Mouse (Mus musculus): ENCODE data around the gene Hoxb9. TPM values are rescaled to one million over a fixed set of nuclear protein-coding genes. Genes with fewer than 3 reads are reported as not detected.
A peak's percentile ranks its signal among the peaks of the same experiment; 100 is the strongest.

Gene Hoxb9
- polyA plus RNA-seq, 1 experiment from 2014 or later: not detected

MicroRNA genes within 50 kb of the gene (microRNA counts, 519-probe panel; counts per million panel counts)
- microRNA mmu-miR-10a: not detected
- microRNA mmu-miR-196a: not detected

Small RNAs within 50 kb of the gene (microRNA-seq; reads per million reads assigned to microRNA genes)
- gene Mir10a (69.4 reads per million, percentile 46 among the genes with 10 or more reads in this experiment), gene Mir196a-1 (not detected)

Other genes starting within 250 kb of the Hoxb9 start
- not detected in 2 replicates for gene Gip, start 246.9 kb upstream of the Hoxb9 start, polyA plus RNA-seq (2016; fragmentation: Nextera tagmentation; extraction: Ambion mirVana)
- 107 and 109 TPM in 2 replicates for gene Snf8, start 236.6 kb upstream of the Hoxb9 start, polyA plus RNA-seq (2016; fragmentation: Nextera tagmentation; extraction: Ambion mirVana)
- gene Ube2z, start 206.1 kb upstream of the Hoxb9 start, polyA plus RNA-seq (2016; fragmentation: Nextera tagmentation; extraction: Ambion mirVana): 30.4 and 33.8 TPM in 2 replicates
- 379 and 385 TPM in 2 replicates for gene Atp5g1, start 195.8 kb upstream of the Hoxb9 start, polyA plus RNA-seq (2016; fragmentation: Nextera tagmentation; extraction: Ambion mirVana)
- gene Calcoco2, start 159.5 kb upstream of the Hoxb9 start, polyA plus RNA-seq (2016; fragmentation: Nextera tagmentation; extraction: Ambion mirVana): not detected in 2 replicates
- 0.28 and 0.32 TPM in 2 replicates for gene Ttll6, start 137.7 kb upstream of the Hoxb9 start, polyA plus RNA-seq (2016; fragmentation: Nextera tagmentation; extraction: Ambion mirVana)
- not detected in 2 replicates for gene Hoxb13, start 77.1 kb upstream of the Hoxb9 start, polyA plus RNA-seq (2016; fragmentation: Nextera tagmentation; extraction: Ambion mirVana)
- not detected in 2 replicates for gene Hoxb8, start 10.4 kb downstream of the Hoxb9 start, polyA plus RNA-seq (2016; fragmentation: Nextera tagmentation; extraction: Ambion mirVana)
- not detected in 2 replicates for gene Hoxb7, start 15.2 kb downstream of the Hoxb9 start, polyA plus RNA-seq (2016; fragmentation: Nextera tagmentation; extraction: Ambion mirVana)
- gene Hoxb6, start 21.0 kb downstream of the Hoxb9 start, polyA plus RNA-seq (2016; fragmentation: Nextera tagmentation; extraction: Ambion mirVana): not detected in 2 replicates
- gene Hoxb5, start 31.9 kb downstream of the Hoxb9 start, polyA plus RNA-seq (2016; fragmentation: Nextera tagmentation; extraction: Ambion mirVana): not detected in 2 replicates
- gene Hoxb4, start 46.8 kb downstream of the Hoxb9 start, polyA plus RNA-seq (2016; fragmentation: Nextera tagmentation; extraction: Ambion mirVana): not detected in 2 replicates
- not detected in 2 replicates for gene Hoxb3, start 51.9 kb downstream of the Hoxb9 start, polyA plus RNA-seq (2016; fragmentation: Nextera tagmentation; extraction: Ambion mirVana)
- 0.06 and 0.15 TPM in 2 replicates for gene Hoxb2, start 79.1 kb downstream of the Hoxb9 start, polyA plus RNA-seq (2016; fragmentation: Nextera tagmentation; extraction: Ambion mirVana)
- gene Hoxb1, start 94.3 kb downstream of the Hoxb9 start, polyA plus RNA-seq (2016; fragmentation: Nextera tagmentation; extraction: Ambion mirVana): not detected in 2 replicates
- gene Skap1, start 193.1 kb downstream of the Hoxb9 start, polyA plus RNA-seq (2016; fragmentation: Nextera tagmentation; extraction: Ambion mirVana): 3.2 and 4.1 TPM in 2 replicates

Measured in forebrain, embryonic 12.5 days (tissue).